Mouse (Mus musculus) olfactory bulb, adult 2 months (tissue): Measurements from ENCODE around the gene Prkg1.

Experiments used
- CTCF ChIP-seq: fragments of 200-500 bp; IDR thresholded peaks from 2 replicates; pipeline ENCODE4 v1.5.1; 2012; ENCODE audit warnings: low read depth, mild to moderate bottlenecking, low read length, moderate library complexity; ENCODE audit not compliant: insufficient read depth
- POLR2A ChIP-seq: fragments of 200-500 bp; IDR thresholded peaks from 2 replicates; pipeline ENCODE4 v1.6.1; 2012; ENCODE audit warnings: mild to moderate bottlenecking, low read depth, low read length, moderate library complexity; ENCODE audit not compliant: insufficient read depth

DNA sequence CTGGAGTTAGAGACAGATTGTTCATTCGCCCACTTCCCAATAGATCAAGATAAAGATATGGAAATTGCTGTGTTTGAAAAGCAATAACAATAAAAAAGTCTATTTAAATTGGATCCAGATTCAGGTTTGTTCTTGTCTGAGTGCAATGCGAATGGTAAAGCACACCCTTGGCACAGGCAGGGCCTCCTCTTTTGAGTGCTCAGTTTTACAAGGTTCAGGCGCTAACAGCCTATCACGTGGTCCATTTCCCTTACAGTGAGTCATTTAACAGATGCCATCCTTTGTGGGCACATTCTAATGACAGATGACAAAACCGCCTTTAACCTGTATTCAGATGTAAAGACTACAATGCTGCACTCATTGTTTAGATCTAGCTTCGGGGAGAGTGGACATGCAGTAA is 949.2 kb downstream of the Prkg1 start:
- no peak for TF ChIP-seq POLR2A
- TF ChIP-seq CTCF: no peak
